Mouse (Mus musculus) kidney, adult 2 months (tissue): ENCODE results near the gene Med12l.

Experiments used
- CTCF ChIP-seq: fragments of 200-500 bp; conservative IDR thresholded peaks from 2 replicates; pipeline ENCODE4 v1.5.1; 2011; ENCODE audit warnings: low read depth, mild to moderate bottlenecking, control low read depth, low read length, moderate library complexity, mixed read lengths; ENCODE audit not compliant: insufficient read depth, insufficient read length
- POLR2A ChIP-seq: fragments of 200-500 bp; IDR thresholded peaks from one replicate; pipeline ENCODE4 v1.6.1; 2011; ENCODE audit warnings: low read depth, low read length, control low read depth

- TF ChIP-seq POLR2A (no peak), CTCF (no peak)
These were observed 54.5 kb downstream of the Med12l start for GRCm38 (mm10) chr3:59060131-59060530.
